16 mouse cellular contexts compared by ENCODE assay signal in genomic region chr2:50284040-50284439, GRCm38 (mm10). TPM values are rescaled to one million over a fixed set of nuclear protein-coding genes. Genes with fewer than 3 reads are reported as not detected.
A peak's percentile ranks its signal among the peaks of the same experiment; 100 is the strongest.
DNase-seq lines count a peak whose midpoint lies in the region; ATAC-seq and TF ChIP-seq lines count a peak whose summit lies in the region.
"Had no signal": no experiment of that assay in that cellular context is flagged by ENCODE, and none has a peak within 500 bp of the region (broad histone marks: within the 10 kb centered on the region; RNA-seq: fewer than 3 reads in every experiment).

No protein-coding gene starts in this region.

- H3K4me3 ChIP-seq in liver, adult 2 months (ENCODE audit: insufficient read depth, low read depth, low read length), result no peak overlapping the region
- H3K4me3 ChIP-seq in liver, postnatal 0 days (ENCODE audit: low read depth, low read length), result no peak overlapping the region
- no peak overlapping the region for H3K4me3 ChIP-seq in midbrain, embryonic 13.5 days (replicated peaks)
- H3K4me3 ChIP-seq: erythroblast, embryonic 14.5 days; forebrain, embryonic 15.5 days; left cerebral cortex, adult 2 months; limb, embryonic 12.5 days had no signal

- no peaks in the 10 kb centered on the region for H3K27me3 ChIP-seq in liver, adult 2 months (ENCODE audit: control insufficient read depth, insufficient read depth, low read length)
- no peaks in the 10 kb centered on the region for H3K27me3 ChIP-seq in liver, postnatal 0 days (ENCODE audit: insufficient read depth, low read length)
- H3K27me3 ChIP-seq in midbrain, embryonic 13.5 days, result no peaks in the 10 kb centered on the region
- H3K27me3 ChIP-seq: forebrain, embryonic 15.5 days; limb, embryonic 12.5 days had no signal

- no peak for ATAC-seq in liver, postnatal 0 days
- no peak for ATAC-seq in midbrain, embryonic 13.5 days

- 31% methylated on average over 5 of the region's 5 CpGs for WGBS in liver, adult 2 months
- 73% methylated on average over 5 of the region's 5 CpGs for WGBS in liver, postnatal 0 days (ENCODE audit: insufficient replicate concordance)
- 83% methylated on average over 5 of the region's 5 CpGs for WGBS in midbrain, embryonic 13.5 days

- H3K36me3 ChIP-seq in liver, adult 2 months (ENCODE audit: control insufficient read depth, insufficient read depth, low read length), result peaks cover 53% of the 10 kb centered on the region
- peaks cover 57% of the 10 kb centered on the region for H3K36me3 ChIP-seq in liver, postnatal 0 days (replicated peaks; ENCODE audit: insufficient read depth, low read length)
- peaks cover 59% of the 10 kb centered on the region for H3K36me3 ChIP-seq in midbrain, embryonic 13.5 days

- H3K4me2 ChIP-seq in liver, postnatal 0 days (ENCODE audit: low read depth, low read length), result no peak overlapping the region
- no peak overlapping the region for H3K4me2 ChIP-seq in midbrain, embryonic 13.5 days (replicated peaks)
- H3K4me2 ChIP-seq: forebrain, embryonic 15.5 days; limb, embryonic 12.5 days; midbrain, embryonic 11.5 days had no signal

- peaks cover 12% of the 10 kb centered on the region for H3K4me1 ChIP-seq in liver, adult 2 months (ENCODE audit: control insufficient read depth, insufficient read depth, low read length)
- H3K4me1 ChIP-seq in liver, postnatal 0 days (ENCODE audit: insufficient read depth), result 0 out of 2 replicates have a peak, but pooled peaks cover 2% of the 10 kb centered on the region
- no peaks in the 10 kb centered on the region for H3K4me1 ChIP-seq in midbrain, embryonic 13.5 days (replicated peaks)
- H3K4me1 ChIP-seq: forebrain, embryonic 15.5 days had no signal

- TF ChIP-seq POLR2A in liver, adult 2 months (IDR thresholded peaks at IDR 0.05; ENCODE audit: extremely low read depth, insufficient read depth, low read length), result no peak

- H3K27ac ChIP-seq in liver, adult 2 months (replicated peaks; ENCODE audit: insufficient read depth, low read depth, low read length), result peak overlapping the region; percentile 67
- no peak overlapping the region for H3K27ac ChIP-seq in liver, postnatal 0 days (ENCODE audit: low read depth)
- no peak overlapping the region for H3K27ac ChIP-seq in midbrain, embryonic 13.5 days
- H3K27ac ChIP-seq: forebrain, embryonic 15.5 days; left cerebral cortex, adult 2 months; limb, embryonic 12.5 days; macrophage had no signal

- no peak for TF ChIP-seq EP300 in liver, postnatal 0 days (IDR thresholded peaks at IDR 0.05; ENCODE audit: low read depth)

- no peaks in the 10 kb centered on the region for H3K9me3 ChIP-seq in liver, postnatal 0 days (ENCODE audit: low read length)
- H3K9me3 ChIP-seq in midbrain, embryonic 13.5 days, result no peaks in the 10 kb centered on the region
- H3K9me3 ChIP-seq: forebrain, embryonic 15.5 days; limb, embryonic 12.5 days had no signal

- DNase-seq in liver, adult 2 months (ENCODE audit: extremely low read depth, low read depth, low spot score), result peak; percentile 84
- no peak for DNase-seq in liver, postnatal 0 days
- DNase-seq in kidney, adult 18-20 months, result peak; percentile 60
- DNase-seq in kidney, postnatal 14 days, result peak; percentile 82
- DNase-seq in right cerebral cortex, postnatal 4 days, result no peak
- no peak for DNase-seq in spleen, postnatal 4 days (ENCODE audit: low spot score in 2 of 2)
- DNase-seq: adrenal gland, postnatal 14 days; heart, adult 11 months; thymus, postnatal 14 days had no signal

- no peak for TF ChIP-seq CTCF in liver, adult 2 months (IDR thresholded peaks at IDR 0.05; ENCODE audit: low read depth, low read length)
- TF ChIP-seq CTCF in liver, postnatal 0 days (IDR thresholded peaks at IDR 0.05; ENCODE audit: low read depth), result no peak

- H3K9ac ChIP-seq in liver, adult 2 months (ENCODE audit: low read depth, low read length), result no peak overlapping the region; the same call in 1 of the 2 replicates
- H3K9ac ChIP-seq in liver, postnatal 0 days (replicated peaks), result no peak overlapping the region
- H3K9ac ChIP-seq in midbrain, embryonic 13.5 days (replicated peaks), result no peak overlapping the region
- H3K9ac ChIP-seq: forebrain, embryonic 15.5 days; limb, embryonic 12.5 days had no signal

- H3K79me2 ChIP-seq in liver, adult 2 months (ENCODE audit: control insufficient read depth, insufficient read depth, low read length), result no peaks in the 10 kb centered on the region

RNA-seq across cellular contexts. Expression of gene Mmadhc, which starts 12.6 kb away (rescaled TPM):
- 72.1 and 74.2 TPM in 2 replicates for total RNA-seq in liver, adult 2 months (2014; rRNA removed)
- 37.9 and 47.9 TPM in 2 replicates for polyA plus RNA-seq in liver, adult 2 months (2012; rRNA removed)
- polyA plus RNA-seq in liver, postnatal 0 days (2015; fragmentation: Nextera tagmentation; extraction: Ambion mirVana), result 88.3 and 90.6 TPM in 2 replicates
- 158 and 159 TPM in 2 replicates for polyA plus RNA-seq in midbrain, embryonic 13.5 days (2015; fragmentation: Nextera tagmentation; extraction: Ambion mirVana)

Comparison
In these comparisons a context has a peak if more than half of its experiments do, and no peak if none do; other contexts are left out.
1. DNase-seq: peak in liver, adult 2 months (single experiment), kidney, adult 18-20 months (single experiment) and kidney, postnatal 14 days (single experiment); none in liver, postnatal 0 days (single experiment), right cerebral cortex, postnatal 4 days (single experiment) and spleen, postnatal 4 days (0 of 2).